Mouse (Mus musculus) liver, postnatal 0 days (tissue): Measurements from ENCODE around the gene Prph2. TPM values are rescaled to one million over a fixed set of nuclear protein-coding genes. Genes with fewer than 3 reads are reported as not detected.

Experiments
- ATAC-seq: fragments of 200-750 bp; cut with Nextera tagmentation; 2 replicates; pipeline ENCODE4 v1.8.0; 2017; ENCODE audit warnings: mild to moderate bottlenecking, moderate library complexity
- DNase-seq: peaks from one replicate; pipeline ENCODE4 v3.0.0-alpha.2; 2016
- H3K27ac ChIP-seq: fragments of 300-500 bp; sonication (generic); 2 replicates; pipeline ENCODE4 v1.5.1; 2014; ENCODE audit warnings: antibody characterized with exemption, moderate library complexity, mild to moderate bottlenecking, low read depth
- H3K27me3 ChIP-seq: fragments of 300-500 bp; sonication (generic); 2 replicates; pipeline ENCODE4 v1.6.1; 2014; ENCODE audit warnings: low read length, control low read depth, mixed read lengths; ENCODE audit not compliant: insufficient read depth
- H3K36me3 ChIP-seq: fragments of 300-500 bp; sonication (generic); replicated peaks from 2 replicates; pipeline ENCODE4 v1.6.1; 2014; ENCODE audit warnings: mild to moderate bottlenecking, control low read depth, low read length, moderate library complexity, mixed read lengths; ENCODE audit not compliant: insufficient read depth
- H3K4me1 ChIP-seq: fragments of 300-500 bp; sonication (generic); 2 replicates; pipeline ENCODE4 v1.6.1; 2014; ENCODE audit warnings: antibody characterized with exemption, mild to moderate bottlenecking, control low read depth; ENCODE audit not compliant: insufficient read depth
- H3K4me2 ChIP-seq: fragments of 300-500 bp; sonication (generic); 2 replicates; pipeline ENCODE4 v1.6.1; 2014; ENCODE audit warnings: low read depth, mild to moderate bottlenecking, low read length, moderate library complexity, mixed read lengths
- H3K4me3 ChIP-seq: fragments of 300-500 bp; sonication (generic); 2 replicates; pipeline ENCODE4 v1.5.1; 2014; ENCODE audit warnings: low read depth, low read length
- H3K9ac ChIP-seq: fragments of 300-500 bp; sonication (generic); replicated peaks from 2 replicates; pipeline ENCODE4 v1.6.1; 2014; ENCODE audit warnings: mild to moderate bottlenecking, moderate library complexity
- H3K9me3 ChIP-seq: fragments of 300-500 bp; sonication (generic); 2 replicates; pipeline ENCODE4 v1.6.1; 2016; ENCODE audit warnings: mild to moderate bottlenecking, control low read depth, low read length, mixed read lengths
- CTCF ChIP-seq: sonication (generic); IDR thresholded peaks from 2 replicates; pipeline ENCODE4 v1.5.1; 2016; ENCODE audit warnings: antibody characterized with exemption, low read depth
- EP300 ChIP-seq: IDR thresholded peaks from 2 replicates; pipeline ENCODE4 v1.6.1; 2016; ENCODE audit warnings: antibody characterized with exemption, low read depth, mild to moderate bottlenecking
- WGBS: fragments of 180-500 bp; shearing (Covaris S2); extraction: QIAGEN DNeasy Blood & Tissue Kit; methylation state at CpG from one replicate; pipeline ENCODE4 v1.1.7; 2014; ENCODE audit not compliant: insufficient replicate concordance; 5-methylcytosine and 5-hydroxymethylcytosine counted together
- polyA plus RNA-seq: library from polyadenylated mRNA; unstranded; fragments of >200 nt; fragmentation: Nextera tagmentation; extraction: Ambion mirVana; gene quantifications from 2 replicates; pipeline ENCODE4 v1.2.1, GENCODE M21; 2015

Gene Prph2
- polyA plus RNA-seq, 1 experiment from 2014 or later = not detected

GRCm38 (mm10) chr17:46883107-46883506 lies 27.2 kb upstream of the Prph2 start:
- Histone ChIP-seq H3K4me1 (peaks cover 31% of the 10 kb centered on the region), H3K9me3 (no peaks in the 10 kb centered on the region), H3K9ac (no peak overlapping the region), H3K4me2 (no peak overlapping the region), H3K27me3 (no peaks in the 10 kb centered on the region), H3K36me3 (no peaks in the 10 kb centered on the region), H3K4me3 (no peak overlapping the region), H3K27ac (no peak overlapping the region)
- no peak for DNase-seq
- WGBS = 75% methylated on average over 9 of the region's 9 CpGs
- no peak for TF ChIP-seq CTCF
- TF ChIP-seq EP300 = no peak
- ATAC-seq = no peak

DNA sequence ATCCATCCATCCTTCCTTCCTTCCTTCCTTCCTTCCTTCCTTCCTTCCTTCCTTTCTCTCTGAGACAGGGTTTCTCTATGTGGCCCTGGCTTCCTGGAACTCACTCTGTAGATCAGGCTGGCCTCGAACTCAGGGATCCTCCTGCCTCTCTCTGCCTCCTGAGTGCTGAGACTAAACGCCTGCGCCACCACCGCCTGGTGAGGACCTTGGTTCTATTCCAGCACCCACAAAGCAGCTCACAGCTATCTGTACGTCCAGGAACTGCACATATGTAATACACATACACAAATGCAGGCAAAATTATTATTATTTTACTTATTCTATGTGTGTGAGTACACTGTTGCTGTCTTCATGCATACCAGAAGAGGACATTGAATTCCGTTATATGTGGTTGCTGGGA lies 25.5 kb upstream of the Prph2 start:
- ATAC-seq (no peak), DNase-seq (no peak)
- H3K4me2 ChIP-seq = no peak overlapping the region
- H3K27ac ChIP-seq = no peak overlapping the region
- TF ChIP-seq EP300 = no peak
- no peak for TF ChIP-seq CTCF
- no peaks in the 10 kb centered on the region for H3K36me3 ChIP-seq
- no peaks in the 10 kb centered on the region for H3K27me3 ChIP-seq
- no peak overlapping the region for H3K4me3 ChIP-seq
- WGBS = 64% methylated on average over 6 of the region's 6 CpGs
- H3K4me1 ChIP-seq = peaks cover 28% of the 10 kb centered on the region
- H3K9ac ChIP-seq = no peak overlapping the region
- H3K9me3 ChIP-seq = no peaks in the 10 kb centered on the region

DNA sequence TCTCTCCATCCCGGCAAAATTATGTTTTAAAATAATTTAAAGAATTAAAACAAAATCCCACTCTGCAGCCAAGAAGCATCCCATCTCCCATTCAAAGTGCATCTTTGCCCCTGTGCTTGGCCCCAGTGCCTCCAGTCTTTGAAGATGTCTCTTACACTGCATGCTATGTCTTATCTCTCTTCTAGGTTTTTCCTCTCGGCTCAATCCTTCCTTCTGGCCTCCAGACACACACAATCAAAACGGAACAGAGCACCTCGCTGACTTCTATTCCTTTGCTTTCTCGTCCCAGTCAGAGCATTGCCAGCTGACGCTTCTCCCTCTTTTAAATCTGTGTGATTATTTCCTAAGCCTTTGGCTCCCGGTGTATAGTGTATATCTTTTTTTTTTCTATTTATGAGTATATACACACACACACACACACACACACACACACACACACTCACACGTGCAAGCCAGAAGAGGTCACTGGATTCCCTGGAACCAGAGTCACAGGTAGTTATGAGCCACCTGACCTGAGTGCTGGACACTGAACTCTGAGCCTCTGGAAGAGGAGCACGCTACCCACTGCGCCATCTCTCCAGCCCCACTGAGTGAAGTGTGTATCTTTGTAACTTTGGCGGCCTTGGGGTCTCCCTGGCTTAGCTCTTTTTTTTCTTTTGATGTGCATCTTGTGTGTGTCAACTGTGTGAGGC lies 24.9 kb upstream of the Prph2 start:
- ATAC-seq (no peak), DNase-seq (no peak)
- whole genome bisulfite sequencing = 54% methylated on average over 11 of the region's 11 CpGs
- Histone ChIP-seq H3K9ac (no peak overlapping the region), H3K36me3 (no peaks in the 10 kb centered on the region), H3K9me3 (no peaks in the 10 kb centered on the region), H3K27me3 (no peaks in the 10 kb centered on the region), H3K4me1 (peaks cover 27% of the 10 kb centered on the region), H3K4me3 (no peak overlapping the region), H3K27ac (peak overlapping the region; percentile 24; the same call in 1 of the 2 replicates), H3K4me2 (peak overlapping the region; percentile 57)
- TF ChIP-seq CTCF = no peak
- no peak for TF ChIP-seq EP300

- TF ChIP-seq CTCF (no peak), EP300 (no peak)
- H3K4me3 ChIP-seq = no peak overlapping the region
- no peak for ATAC-seq
- H3K27ac ChIP-seq = peak overlapping the region; percentile 24; the same call in 1 of the 2 replicates
- DNase-seq = no peak
- WGBS = 31% methylated on average over 17 of the region's 17 CpGs
- H3K9ac ChIP-seq = peak overlapping the region; percentile 26; the same call in 1 of the 2 replicates
- no peaks in the 10 kb centered on the region for H3K27me3 ChIP-seq
- no peaks in the 10 kb centered on the region for H3K9me3 ChIP-seq
- no peaks in the 10 kb centered on the region for H3K36me3 ChIP-seq
- H3K4me1 ChIP-seq = peaks cover 27% of the 10 kb centered on the region
- peak overlapping the region; percentile 57 for H3K4me2 ChIP-seq
Measured at GRCm38 (mm10) chr17:46885910-46886643, 24.2 kb upstream of the Prph2 start.

DNA sequence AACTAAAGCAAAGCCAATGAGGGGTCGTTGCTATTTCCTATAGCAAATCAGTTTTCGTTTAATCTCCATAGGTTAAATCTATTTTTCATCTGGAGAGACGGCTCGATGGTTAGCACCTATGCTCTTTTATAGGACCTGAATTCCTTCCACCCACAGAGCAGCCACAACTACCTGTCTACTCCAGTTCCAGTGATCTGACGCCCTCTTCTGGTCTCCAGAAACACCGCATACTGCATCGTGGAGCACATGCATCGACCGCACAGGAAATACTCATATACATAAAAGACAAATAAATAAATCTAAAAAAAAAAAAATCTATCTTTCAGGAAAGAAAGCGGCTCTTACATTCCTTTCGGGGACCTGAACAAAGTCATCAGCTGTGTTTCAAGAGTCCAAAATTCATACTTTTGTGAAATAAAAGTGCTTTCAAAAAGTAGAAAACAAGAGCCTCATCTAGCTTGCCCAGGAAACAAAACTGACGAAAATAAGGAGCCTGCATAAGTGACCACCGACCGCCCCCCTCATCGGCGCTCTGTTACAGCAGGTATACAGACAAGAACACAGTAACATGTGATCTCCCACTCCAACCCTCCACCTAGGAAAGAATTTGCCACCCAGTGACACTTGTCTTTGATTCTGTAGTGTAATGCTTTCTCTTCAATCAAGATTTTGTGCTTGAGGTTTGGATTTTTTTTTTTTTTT lies 21.6 kb upstream of the Prph2 start:
- Histone ChIP-seq H3K27ac (peak overlapping the region; percentile 96), H3K9ac (peak overlapping the region; percentile 78), H3K36me3 (no peaks in the 10 kb centered on the region), H3K4me1 (peaks cover 36% of the 10 kb centered on the region), H3K27me3 (no peaks in the 10 kb centered on the region), H3K4me2 (peak overlapping the region; percentile 98), H3K4me3 (peak overlapping the region; percentile 88), H3K9me3 (no peaks in the 10 kb centered on the region)
- 32% methylated on average over 16 of the region's 16 CpGs for WGBS
- peak; percentile 49 for DNase-seq
- ATAC-seq = no peak
- TF ChIP-seq CTCF = peak; percentile 82
- TF ChIP-seq EP300 = no peak
